Mouse (Mus musculus) embryonic facial prominence, embryonic 10.5 days (tissue): ENCODE data around the gene Gm20852. TPM values are rescaled to one million over a fixed set of nuclear protein-coding genes. Genes with fewer than 3 reads are reported as not detected.
"Not testable (repeated sequence)": the region's sequence is repeated elsewhere in the genome, so short reads cannot be mapped to it uniquely, and the experiment has no call there.

Source experiments
- DNase-seq: peaks from one replicate; pipeline ENCODE4 v3.0.0-alpha.2; 2017; ENCODE audit warnings: low spot score
- H3K27ac ChIP-seq: fragments of 300-500 bp; sonication (generic); replicated peaks from 2 replicates; pipeline ENCODE4 v1.5.1; 2016; ENCODE audit warnings: mild to moderate bottlenecking
- H3K27me3 ChIP-seq: fragments of 300-500 bp; sonication (generic); replicated peaks from 2 replicates; pipeline ENCODE4 v1.6.1; 2016; ENCODE audit warnings: low read depth, mild to moderate bottlenecking; ENCODE audit not compliant: poor library complexity, severe bottlenecking
- H3K36me3 ChIP-seq: fragments of 300-500 bp; sonication (generic); replicated peaks from 2 replicates; pipeline ENCODE4 v1.6.1; 2016; ENCODE audit warnings: mild to moderate bottlenecking, moderate library complexity
- H3K4me1 ChIP-seq: fragments of 300-500 bp; sonication (generic); 2 replicates; pipeline ENCODE4 v1.6.1; 2016
- H3K4me3 ChIP-seq: fragments of 300-500 bp; sonication (generic); 2 replicates; pipeline ENCODE4 v1.5.1; 2016; ENCODE audit warnings: mild to moderate bottlenecking, moderate library complexity
- H3K9me3 ChIP-seq: fragments of 300-500 bp; sonication (generic); 2 replicates; pipeline ENCODE4 v1.6.1; 2016; ENCODE audit warnings: mild to moderate bottlenecking
- WGBS: fragments of 180-500 bp; shearing (Covaris S2); methylation state at CpG from one replicate; pipeline ENCODE4 v1.1.7; 2016; 5-methylcytosine and 5-hydroxymethylcytosine counted together
- polyA plus RNA-seq: library from polyadenylated mRNA; unstranded; fragments of >200 nt; fragmentation: Nextera tagmentation; extraction: Ambion mirVana; gene quantifications from 2 replicates; pipeline ENCODE4 v1.2.1, GENCODE M21; 2016

The Gm20852 gene
- polyA plus RNA-seq, result not detected in 2 replicates

DNA sequence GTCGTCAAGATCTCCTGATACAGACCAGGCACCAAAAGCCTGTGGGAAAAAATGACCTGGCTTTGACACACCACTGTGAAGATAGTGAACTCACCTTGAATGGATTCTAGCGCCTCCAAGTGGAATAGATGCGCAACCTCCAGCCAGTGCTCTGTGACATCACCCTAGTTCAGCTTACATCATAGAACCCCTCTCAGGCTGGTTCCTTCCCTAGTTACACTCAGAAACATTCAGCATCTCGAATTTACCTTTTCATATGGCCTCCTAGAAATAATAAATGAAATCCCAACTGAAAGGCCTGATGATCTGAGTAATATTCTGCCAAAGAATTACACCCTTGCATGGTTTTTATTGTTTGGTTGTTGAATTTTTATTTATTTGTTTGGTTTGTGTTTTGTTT is at the start of gene Gm20852:
Gm20852 (minus strand) TSS at position 101 of the 400 bp plus-strand sequence.
- not testable (repeated sequence) for H3K9me3 ChIP-seq, H3K36me3 ChIP-seq, H3K27ac ChIP-seq, H3K4me1 ChIP-seq, H3K4me3 ChIP-seq, DNase-seq, H3K27me3 ChIP-seq
- no CpG with 5 or more reads among the region's 4 CpGs for WGBS
